Mouse (Mus musculus): ENCODE measurements at regions not wholly inside any gene's neighbourhood (a gene's known extent, or its start where the extent isn't known, plus 50 kb on each side); places are given as distances from the start of the nearest gene placed in this dataset.

- Histone ChIP-seq H3K36me3 (ENCODE audit: control insufficient read depth, insufficient read depth, low read length) (no peaks in the 10 kb centered on the region), H3K9ac (ENCODE audit: low read depth, low read length) (no peak overlapping the region), H3K4me2 (no peak overlapping the region), H3K27me3 (ENCODE audit: control insufficient read depth, insufficient read depth, low read length) (no peaks in the 10 kb centered on the region), H3K9me3 (replicated peaks; ENCODE audit: control insufficient read depth, low read length) (no peaks in the 10 kb centered on the region), H3K4me3 (ENCODE audit: low read depth, low read length) (no peak overlapping the region), H3K27ac (ENCODE audit: low read depth, low read length) (no peak overlapping the region), H3K4me1 (ENCODE audit: control insufficient read depth, insufficient read depth, low read length) (peaks cover 7% of the 10 kb centered on the region)
- no peak for ATAC-seq (replicated peaks; ENCODE audit: insufficient number of reproducible peaks, low FRiP score, low TSS enrichment)
- 43% methylated on average over 2 of the region's 2 CpGs for whole genome bisulfite sequencing (ENCODE audit: insufficient replicate concordance)
These were observed 417.2 kb upstream of the Zfp462 start for GRCm38 (mm10) chr4:54527660-54528059.

GRCm38 (mm10) chr4:54531739-54532138, 413.1 kb upstream of the Zfp462 start:
- Histone ChIP-seq H3K4me2 (no peak overlapping the region), H3K4me3 (ENCODE audit: low read depth, low read length) (no peak overlapping the region), H3K27ac (ENCODE audit: low read depth, low read length) (no peak overlapping the region), H3K9me3 (replicated peaks; ENCODE audit: control insufficient read depth, low read length) (no peaks in the 10 kb centered on the region), H3K36me3 (ENCODE audit: control insufficient read depth, insufficient read depth, low read length) (no peaks in the 10 kb centered on the region), H3K9ac (ENCODE audit: low read depth, low read length) (no peak overlapping the region), H3K4me1 (ENCODE audit: control insufficient read depth, insufficient read depth, low read length) (peaks cover 6% of the 10 kb centered on the region; the same call in 1 of the 2 replicates), H3K27me3 (ENCODE audit: control insufficient read depth, insufficient read depth, low read length) (no peaks in the 10 kb centered on the region)
- 44% methylated on average over 2 of the region's 2 CpGs for WGBS (ENCODE audit: insufficient replicate concordance)
- ATAC-seq (replicated peaks; ENCODE audit: insufficient number of reproducible peaks, low FRiP score, low TSS enrichment) = no peak

- Histone ChIP-seq H3K4me3 (ENCODE audit: low read depth, low read length) (no peak overlapping the region), H3K4me1 (ENCODE audit: control insufficient read depth, insufficient read depth, low read length) (peaks cover 6% of the 10 kb centered on the region; the same call in 1 of the 2 replicates), H3K9ac (ENCODE audit: low read depth, low read length) (no peak overlapping the region), H3K9me3 (replicated peaks; ENCODE audit: control insufficient read depth, low read length) (no peaks in the 10 kb centered on the region), H3K27me3 (ENCODE audit: control insufficient read depth, insufficient read depth, low read length) (no peaks in the 10 kb centered on the region), H3K4me2 (no peak overlapping the region), H3K27ac (ENCODE audit: low read depth, low read length) (no peak overlapping the region), H3K36me3 (ENCODE audit: control insufficient read depth, insufficient read depth, low read length) (no peaks in the 10 kb centered on the region)
- WGBS (ENCODE audit: insufficient replicate concordance) = 6% methylated on average over 2 of the region's 2 CpGs
- no peak for ATAC-seq (replicated peaks; ENCODE audit: insufficient number of reproducible peaks, low FRiP score, low TSS enrichment)
These were observed 411.0 kb upstream of the Zfp462 start for GRCm38 (mm10) chr4:54533846-54534245.

- H3K4me2 ChIP-seq = no peak overlapping the region
- no peak overlapping the region for H3K9ac ChIP-seq (ENCODE audit: low read depth, low read length)
- no peaks in the 10 kb centered on the region for H3K4me1 ChIP-seq (ENCODE audit: control insufficient read depth, insufficient read depth, low read length)
- no peak overlapping the region for H3K4me3 ChIP-seq (ENCODE audit: low read depth, low read length)
- no peaks in the 10 kb centered on the region for H3K36me3 ChIP-seq (ENCODE audit: control insufficient read depth, insufficient read depth, low read length)
- no peak for ATAC-seq (replicated peaks; ENCODE audit: insufficient number of reproducible peaks, low FRiP score, low TSS enrichment)
- no peak overlapping the region for H3K27ac ChIP-seq (ENCODE audit: low read depth, low read length)
- WGBS (ENCODE audit: insufficient replicate concordance) = 71% methylated on average over 7 of the region's 7 CpGs
- no peaks in the 10 kb centered on the region for H3K9me3 ChIP-seq (replicated peaks; ENCODE audit: control insufficient read depth, low read length)
- H3K27me3 ChIP-seq (ENCODE audit: control insufficient read depth, insufficient read depth, low read length) = no peaks in the 10 kb centered on the region
These were observed 391.8 kb upstream of the Zfp462 start for GRCm38 (mm10) chr4:54552864-54553618.

- Histone ChIP-seq H3K27me3 (ENCODE audit: control insufficient read depth, insufficient read depth, low read length) (no peaks in the 10 kb centered on the region), H3K4me2 (no peak overlapping the region), H3K27ac (ENCODE audit: low read depth, low read length) (no peak overlapping the region), H3K9ac (ENCODE audit: low read depth, low read length) (no peak overlapping the region), H3K36me3 (ENCODE audit: control insufficient read depth, insufficient read depth, low read length) (no peaks in the 10 kb centered on the region), H3K9me3 (replicated peaks; ENCODE audit: control insufficient read depth, low read length) (no peaks in the 10 kb centered on the region; the same call in 1 of the 2 replicates), H3K4me1 (ENCODE audit: control insufficient read depth, insufficient read depth, low read length) (no peaks in the 10 kb centered on the region), H3K4me3 (ENCODE audit: low read depth, low read length) (no peak overlapping the region)
- no peak for ATAC-seq (replicated peaks; ENCODE audit: insufficient number of reproducible peaks, low FRiP score, low TSS enrichment)
- WGBS (ENCODE audit: insufficient replicate concordance) = 85% methylated on average over 1 of the region's 1 CpGs
These were observed 381.8 kb upstream of the Zfp462 start for GRCm38 (mm10) chr4:54563075-54563474.

- Histone ChIP-seq H3K36me3 (ENCODE audit: control insufficient read depth, insufficient read depth, low read length) (no peaks in the 10 kb centered on the region), H3K4me1 (ENCODE audit: control insufficient read depth, insufficient read depth, low read length) (no peaks in the 10 kb centered on the region), H3K27ac (ENCODE audit: low read depth, low read length) (no peak overlapping the region), H3K9me3 (replicated peaks; ENCODE audit: control insufficient read depth, low read length) (no peaks in the 10 kb centered on the region), H3K9ac (ENCODE audit: low read depth, low read length) (no peak overlapping the region), H3K27me3 (ENCODE audit: control insufficient read depth, insufficient read depth, low read length) (no peaks in the 10 kb centered on the region), H3K4me3 (ENCODE audit: low read depth, low read length) (no peak overlapping the region), H3K4me2 (no peak overlapping the region)
- no peak for ATAC-seq (replicated peaks; ENCODE audit: insufficient number of reproducible peaks, low FRiP score, low TSS enrichment)
These were observed 371.7 kb upstream of the Zfp462 start for GRCm38 (mm10) chr4:54573185-54573584.

- H3K9ac ChIP-seq (ENCODE audit: low read depth, low read length) = no peak overlapping the region
- H3K4me3 ChIP-seq (ENCODE audit: low read depth, low read length) = no peak overlapping the region
- no peaks in the 10 kb centered on the region for H3K27me3 ChIP-seq (ENCODE audit: control insufficient read depth, insufficient read depth, low read length)
- H3K9me3 ChIP-seq (replicated peaks; ENCODE audit: control insufficient read depth, low read length) = no peaks in the 10 kb centered on the region
- H3K36me3 ChIP-seq (ENCODE audit: control insufficient read depth, insufficient read depth, low read length) = no peaks in the 10 kb centered on the region
- ATAC-seq (replicated peaks; ENCODE audit: insufficient number of reproducible peaks, low FRiP score, low TSS enrichment) = no peak
- H3K4me2 ChIP-seq = no peak overlapping the region
- H3K27ac ChIP-seq (ENCODE audit: low read depth, low read length) = no peak overlapping the region
- H3K4me1 ChIP-seq (ENCODE audit: control insufficient read depth, insufficient read depth, low read length) = no peaks in the 10 kb centered on the region
- WGBS (ENCODE audit: insufficient replicate concordance) = 68% methylated on average over 6 of the region's 6 CpGs
These were observed 357.7 kb upstream of the Zfp462 start for GRCm38 (mm10) chr4:54587197-54587596.

DNA sequence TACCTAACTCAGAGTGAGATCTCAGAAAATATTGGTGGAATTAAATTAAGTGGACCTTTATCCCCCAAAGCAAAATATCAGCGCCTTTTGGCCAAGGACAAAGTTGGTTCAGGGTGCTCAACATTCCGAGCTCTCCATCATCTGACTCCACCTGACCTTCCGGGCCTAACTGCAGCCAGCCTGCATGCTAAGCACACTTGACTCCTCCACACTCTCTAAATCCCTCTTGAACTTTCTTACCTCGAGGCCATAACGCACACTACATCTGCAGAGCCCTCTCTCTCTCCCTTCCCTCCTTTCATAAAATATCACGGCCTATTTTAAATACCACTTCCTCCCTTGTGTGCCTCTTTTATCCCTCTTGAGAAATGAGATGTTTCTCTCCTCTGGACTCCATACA, 356.1 kb upstream of the Zfp462 start:
- Histone ChIP-seq H3K27me3 (ENCODE audit: control insufficient read depth, insufficient read depth, low read length) (no peaks in the 10 kb centered on the region), H3K27ac (ENCODE audit: low read depth, low read length) (no peak overlapping the region), H3K9me3 (replicated peaks; ENCODE audit: control insufficient read depth, low read length) (no peaks in the 10 kb centered on the region), H3K4me3 (ENCODE audit: low read depth, low read length) (no peak overlapping the region), H3K4me1 (ENCODE audit: control insufficient read depth, insufficient read depth, low read length) (no peaks in the 10 kb centered on the region), H3K9ac (ENCODE audit: low read depth, low read length) (no peak overlapping the region), H3K4me2 (no peak overlapping the region), H3K36me3 (ENCODE audit: control insufficient read depth, insufficient read depth, low read length) (no peaks in the 10 kb centered on the region)
- WGBS (ENCODE audit: insufficient replicate concordance) = 67% methylated on average over 6 of the region's 6 CpGs
- no peak for ATAC-seq (replicated peaks; ENCODE audit: insufficient number of reproducible peaks, low FRiP score, low TSS enrichment)

Measured in heart, embryonic 11.5 days (tissue).